Mouse (Mus musculus) lung, adult 2 months (tissue): ENCODE results near the gene 4930558K02Rik.

Source experiments
- CTCF ChIP-seq: fragments of 200-500 bp; IDR thresholded peaks from 2 replicates; pipeline ENCODE4 v1.5.1; 2011; ENCODE audit warnings: mild to moderate bottlenecking, low read length, control low read depth; ENCODE audit not compliant: insufficient read depth
- POLR2A ChIP-seq: fragments of 200-500 bp; IDR thresholded peaks from 2 replicates; pipeline ENCODE4 v1.6.1; 2011; ENCODE audit warnings: low read depth, mild to moderate bottlenecking, control low read depth, low read length, borderline replicate concordance; ENCODE audit errors: extremely low read depth

DNA sequence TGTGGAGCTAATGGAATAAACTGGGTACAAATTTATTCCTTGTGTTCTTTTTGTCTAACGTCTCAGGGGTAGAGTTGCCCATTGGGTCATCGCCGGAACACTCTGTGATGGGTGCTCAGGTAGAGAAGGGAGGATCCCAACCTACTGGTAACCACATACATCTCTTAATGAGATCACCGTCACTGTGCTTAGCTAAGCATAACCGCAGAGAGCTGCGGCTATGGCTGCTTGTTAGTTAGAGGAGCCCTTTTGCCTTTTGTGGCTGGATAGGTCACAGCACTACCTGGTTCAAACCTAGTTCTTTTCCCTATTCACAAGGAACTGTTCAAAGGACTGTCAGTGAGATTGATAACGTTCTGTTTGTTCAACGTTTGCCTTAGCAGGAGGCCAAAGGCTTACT, 70.4 kb downstream of the 4930558K02Rik start:
- TF ChIP-seq CTCF (no peak), POLR2A (no peak)
